Mouse (Mus musculus): ENCODE data around the gene Hydin.

GRCm38 (mm10) chr8:110373695-110374094 lies 106.9 kb downstream of the Hydin start:
- no peak for TF ChIP-seq GATA1 (IDR thresholded peaks at IDR 0.05; ENCODE audit: borderline replicate concordance, low read length)
- TF ChIP-seq CTCF (IDR thresholded peaks at IDR 0.05; ENCODE audit: low read depth, low read length): no peak
- no peak for TF ChIP-seq TAL1 (conservative IDR thresholded peaks at IDR 0.05; ENCODE audit: low read depth, low read length)
- no peak for TF ChIP-seq POLR2AphosphoS5 (IDR thresholded peaks at IDR 0.05; ENCODE audit: insufficient replicate concordance, low read depth, low read length)
